Mouse (Mus musculus) embryonic facial prominence, embryonic 11.5 days (tissue): ENCODE results near the gene Arid5a. TPM values are rescaled to one million over a fixed set of nuclear protein-coding genes. Genes with fewer than 3 reads are reported as not detected.

Experiments
- ATAC-seq: fragments of 200-750 bp; cut with Nextera tagmentation; replicated peaks from 2 replicates; pipeline ENCODE4 v1.8.0; 2017; ENCODE audit warnings: low read depth; ENCODE audit not compliant: insufficient number of reproducible peaks, low FRiP score, low TSS enrichment
- DNase-seq: peaks from one replicate; pipeline ENCODE4 v3.0.0-alpha.2; 2015; ENCODE audit warnings: low spot score
- H3K27ac ChIP-seq: fragments of 300-500 bp; sonication (generic); replicated peaks from 2 replicates; pipeline ENCODE4 v1.5.1; 2014; ENCODE audit warnings: mild to moderate bottlenecking, low read depth, low read length, control low read depth
- H3K27me3 ChIP-seq: fragments of 300-500 bp; sonication (generic); 2 replicates; pipeline ENCODE4 v1.6.1; 2014; ENCODE audit warnings: mild to moderate bottlenecking, low read length, moderate library complexity, mixed read lengths; ENCODE audit not compliant: control insufficient read depth, insufficient read depth
- H3K36me3 ChIP-seq: fragments of 300-500 bp; sonication (generic); replicated peaks from 2 replicates; pipeline ENCODE4 v1.6.1; 2014; ENCODE audit warnings: low read depth, mild to moderate bottlenecking, low read length, moderate library complexity, mixed read lengths; ENCODE audit not compliant: control insufficient read depth, insufficient read depth
- H3K4me1 ChIP-seq: fragments of 300-500 bp; sonication (generic); 2 replicates; pipeline ENCODE4 v1.6.1; 2014; ENCODE audit warnings: low read length, mixed read lengths; ENCODE audit not compliant: control insufficient read depth, insufficient read depth
- H3K4me2 ChIP-seq: fragments of 300-500 bp; sonication (generic); 2 replicates; pipeline ENCODE4 v1.6.1; 2014; ENCODE audit warnings: low read depth, mild to moderate bottlenecking, control low read depth, low read length, moderate library complexity
- H3K4me3 ChIP-seq: fragments of 300-500 bp; sonication (generic); 2 replicates; pipeline ENCODE4 v1.5.1; 2014; ENCODE audit warnings: low read depth, low read length, control low read depth
- H3K9ac ChIP-seq: fragments of 300-500 bp; sonication (generic); replicated peaks from 2 replicates; pipeline ENCODE4 v1.6.1; 2014; ENCODE audit warnings: mild to moderate bottlenecking, control low read depth, low read length
- H3K9me3 ChIP-seq: fragments of 300-500 bp; sonication (generic); replicated peaks from 2 replicates; pipeline ENCODE4 v1.6.1; 2016; ENCODE audit warnings: mild to moderate bottlenecking, low read length, inconsistent platforms, mixed read lengths; ENCODE audit not compliant: control insufficient read depth
- WGBS: fragments of 180-500 bp; shearing (Covaris S2); extraction: QIAGEN DNeasy Blood & Tissue Kit; methylation state at CpG from one replicate; pipeline ENCODE4 v1.1.7; 2014; 5-methylcytosine and 5-hydroxymethylcytosine counted together
- polyA plus RNA-seq: library from polyadenylated mRNA; unstranded; fragments of >200 nt; fragmentation: Nextera tagmentation; extraction: Ambion mirVana; gene quantifications from 2 replicates; pipeline ENCODE4 v1.2.1, GENCODE M21; 2014

Arid5a gene
- polyA plus RNA-seq, 1 experiment from 2014 or later = 1.6 TPM

GRCm38 (mm10) chr1:36275635-36276389 is 31.7 kb upstream of the Arid5a start:
- H3K4me2 ChIP-seq = no peak overlapping the region
- WGBS = 82% methylated on average over 13 of the region's 13 CpGs
- DNase-seq (no peak), ATAC-seq (no peak)
- no peaks in the 10 kb centered on the region for H3K36me3 ChIP-seq
- no peaks in the 10 kb centered on the region for H3K27me3 ChIP-seq
- no peaks in the 10 kb centered on the region for H3K9me3 ChIP-seq
- H3K9ac ChIP-seq = no peak overlapping the region
- no peak overlapping the region for H3K4me3 ChIP-seq
- no peak overlapping the region for H3K27ac ChIP-seq
- peaks cover 6% of the 10 kb centered on the region for H3K4me1 ChIP-seq

- WGBS = 18% methylated on average over 7 of the region's 7 CpGs
- H3K27ac ChIP-seq = no peak overlapping the region
- no peaks in the 10 kb centered on the region for H3K36me3 ChIP-seq
- H3K4me3 ChIP-seq = no peak overlapping the region
- ATAC-seq = no peak
- no peak overlapping the region for H3K4me2 ChIP-seq
- H3K4me1 ChIP-seq = peaks cover 6% of the 10 kb centered on the region
- no peak overlapping the region for H3K9ac ChIP-seq
- no peaks in the 10 kb centered on the region for H3K27me3 ChIP-seq
- peak; percentile 85 for DNase-seq
- H3K9me3 ChIP-seq = no peaks in the 10 kb centered on the region
These were observed 30.1 kb upstream of the Arid5a start for GRCm38 (mm10) chr1:36277267-36278060.

GRCm38 (mm10) chr1:36279202-36279601 is 28.3 kb upstream of the Arid5a start:
- no peaks in the 10 kb centered on the region for H3K9me3 ChIP-seq
- WGBS = 21% methylated on average over 3 of the region's 3 CpGs
- ATAC-seq = peak; percentile 37; the same call in 1 of the 2 replicates

GRCm38 (mm10) chr1:36280938-36281337 is 26.6 kb upstream of the Arid5a start:
- 87% methylated on average over 3 of the region's 3 CpGs for WGBS
- ATAC-seq (no peak), DNase-seq (no peak)
- Histone ChIP-seq H3K9me3 (no peaks in the 10 kb centered on the region), H3K27me3 (no peaks in the 10 kb centered on the region), H3K27ac (no peak overlapping the region), H3K36me3 (no peaks in the 10 kb centered on the region), H3K4me3 (no peak overlapping the region), H3K9ac (no peak overlapping the region), H3K4me1 (no peaks in the 10 kb centered on the region), H3K4me2 (no peak overlapping the region)

More at GRCm38 (mm10) chr1:36279202-36279601, 28.3 kb upstream of the Arid5a start:
- peak; percentile 87 for DNase-seq
- Histone ChIP-seq H3K4me1 (no peaks in the 10 kb centered on the region), H3K27me3 (no peaks in the 10 kb centered on the region), H3K4me3 (no peak overlapping the region), H3K36me3 (no peaks in the 10 kb centered on the region), H3K4me2 (no peak overlapping the region), H3K27ac (no peak overlapping the region), H3K9ac (no peak overlapping the region)

GRCm38 (mm10) chr1:36281849-36282248 is 25.7 kb upstream of the Arid5a start:
- Histone ChIP-seq H3K4me1 (no peaks in the 10 kb centered on the region), H3K36me3 (no peaks in the 10 kb centered on the region), H3K9me3 (no peaks in the 10 kb centered on the region), H3K9ac (no peak overlapping the region), H3K4me3 (no peak overlapping the region), H3K27ac (no peak overlapping the region), H3K27me3 (no peaks in the 10 kb centered on the region), H3K4me2 (no peak overlapping the region)
- WGBS = 88% methylated on average over 6 of the region's 6 CpGs
- ATAC-seq (no peak), DNase-seq (no peak)

- H3K36me3 ChIP-seq = no peaks in the 10 kb centered on the region
- H3K4me1 ChIP-seq = no peaks in the 10 kb centered on the region
- no peaks in the 10 kb centered on the region for H3K27me3 ChIP-seq
- 92% methylated on average over 8 of the region's 8 CpGs for WGBS
- no peak overlapping the region for H3K9ac ChIP-seq
- no peak overlapping the region for H3K4me2 ChIP-seq
- H3K4me3 ChIP-seq = no peak overlapping the region
- H3K27ac ChIP-seq = no peak overlapping the region
- no peak for ATAC-seq
- H3K9me3 ChIP-seq = no peaks in the 10 kb centered on the region
- no peak for DNase-seq
These were observed 14.1 kb upstream of the Arid5a start for GRCm38 (mm10) chr1:36293470-36293869.

GRCm38 (mm10) chr1:36294402-36294801 is 13.1 kb upstream of the Arid5a start:
- Histone ChIP-seq H3K27me3 (no peaks in the 10 kb centered on the region; the same call in 1 of the 2 replicates), H3K4me1 (no peaks in the 10 kb centered on the region), H3K9me3 (no peaks in the 10 kb centered on the region), H3K36me3 (no peaks in the 10 kb centered on the region), H3K27ac (no peak overlapping the region), H3K4me2 (no peak overlapping the region), H3K4me3 (no peak overlapping the region), H3K9ac (no peak overlapping the region)
- no peak for ATAC-seq
- DNase-seq = no peak
- 83% methylated on average over 3 of the region's 3 CpGs for WGBS
